Mouse (Mus musculus) intestine, embryonic 15.5 days (tissue): ENCODE data around the gene Gm7138. TPM values are rescaled to one million over a fixed set of nuclear protein-coding genes. Genes with fewer than 3 reads are reported as not detected.
"Not testable (repeated sequence)": the region's sequence is repeated elsewhere in the genome, so short reads cannot be mapped to it uniquely, and the experiment has no call there.

Source experiments
- ATAC-seq: fragments of 200-750 bp; cut with Nextera tagmentation; 2 replicates; pipeline ENCODE4 v1.8.0; 2017; ENCODE audit warnings: moderate TSS enrichment, moderate library complexity
- H3K27ac ChIP-seq: fragments of 300-500 bp; sonication (generic); 2 replicates; pipeline ENCODE4 v1.5.1; 2015; ENCODE audit warnings: mild to moderate bottlenecking, inconsistent platforms
- H3K27me3 ChIP-seq: fragments of 300-500 bp; sonication (generic); replicated peaks from 2 replicates; pipeline ENCODE4 v1.6.1; 2015; ENCODE audit warnings: inconsistent platforms
- H3K36me3 ChIP-seq: fragments of 300-500 bp; sonication (generic); 2 replicates; pipeline ENCODE4 v1.6.1; 2015; ENCODE audit warnings: inconsistent platforms
- H3K4me1 ChIP-seq: fragments of 300-500 bp; sonication (generic); replicated peaks from 2 replicates; pipeline ENCODE4 v1.6.1; 2015; ENCODE audit warnings: inconsistent platforms
- H3K4me2 ChIP-seq: fragments of 300-500 bp; sonication (generic); replicated peaks from 2 replicates; pipeline ENCODE4 v1.6.1; 2015; ENCODE audit warnings: mild to moderate bottlenecking, inconsistent platforms
- H3K4me3 ChIP-seq: fragments of 300-500 bp; sonication (generic); replicated peaks from 2 replicates; pipeline ENCODE4 v1.5.1; 2015; ENCODE audit warnings: inconsistent platforms
- H3K9ac ChIP-seq: fragments of 300-500 bp; sonication (generic); 2 replicates; pipeline ENCODE4 v1.6.1; 2015; ENCODE audit warnings: inconsistent platforms
- H3K9me3 ChIP-seq: fragments of 300-500 bp; sonication (generic); 2 replicates; pipeline ENCODE4 v1.6.1; 2016; ENCODE audit warnings: inconsistent platforms
- WGBS: fragments of 180-500 bp; shearing (Covaris S2); methylation state at CpG from one replicate; pipeline ENCODE4 v1.1.7; 2015; 5-methylcytosine and 5-hydroxymethylcytosine counted together
- polyA plus RNA-seq: library from polyadenylated mRNA; unstranded; fragments of >200 nt; fragmentation: Nextera tagmentation; extraction: Ambion mirVana; gene quantifications from 2 replicates; pipeline ENCODE4 v1.2.1, GENCODE M21; 2015

The Gm7138 gene
- polyA plus RNA-seq: not detected in 2 replicates

GRCm38 (mm10) chr10:77776844-77777243 lies at the start of gene Gm7138:
TSS of gene Gm7138 (minus strand) at chr10:77776944.
- not testable (repeated sequence) for H3K27ac ChIP-seq, ATAC-seq, H3K27me3 ChIP-seq, H3K36me3 ChIP-seq, H3K9ac ChIP-seq, H3K4me3 ChIP-seq, H3K4me2 ChIP-seq, H3K4me1 ChIP-seq, H3K9me3 ChIP-seq
- 78% methylated on average over 1 of the region's 1 CpGs for WGBS

- H3K36me3 ChIP-seq: no peaks in the 10 kb centered on the region
- no peak overlapping the region for H3K27ac ChIP-seq
- no peak for ATAC-seq
- whole genome bisulfite sequencing: 48% methylated on average over 4 of the region's 4 CpGs
- H3K27me3 ChIP-seq: no peaks in the 10 kb centered on the region
- H3K4me3 ChIP-seq: no peak overlapping the region
- H3K9ac ChIP-seq: no peak overlapping the region
- H3K4me1 ChIP-seq: no peaks in the 10 kb centered on the region
- H3K4me2 ChIP-seq: no peak overlapping the region
- no peaks in the 10 kb centered on the region for H3K9me3 ChIP-seq
Observed at GRCm38 (mm10) chr10:77819203-77819602, 42.5 kb upstream of the Gm7138 start.

DNA sequence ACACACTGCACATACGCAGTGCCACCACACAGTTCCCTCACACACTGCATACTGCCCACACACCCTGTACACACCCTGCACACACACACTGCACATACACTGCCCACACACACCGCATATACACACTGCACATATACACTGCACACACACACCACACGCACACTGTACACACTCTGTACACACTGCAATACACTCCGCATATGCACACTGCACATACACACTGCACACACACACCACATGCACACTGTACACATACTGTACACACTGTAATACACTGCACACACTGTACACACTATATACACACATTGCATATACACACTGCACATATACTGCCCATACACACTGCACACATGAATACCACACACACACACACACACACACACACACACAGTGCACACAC lies 41.8 kb upstream of the Gm7138 start:
- Histone ChIP-seq H3K4me2 (no peak overlapping the region), H3K4me3 (no peak overlapping the region), H3K9me3 (no peaks in the 10 kb centered on the region), H3K9ac (no peak overlapping the region), H3K27me3 (no peaks in the 10 kb centered on the region), H3K4me1 (no peaks in the 10 kb centered on the region), H3K27ac (no peak overlapping the region), H3K36me3 (no peaks in the 10 kb centered on the region)
- WGBS: 95% methylated on average over 4 of the region's 4 CpGs
- no peak for ATAC-seq

DNA sequence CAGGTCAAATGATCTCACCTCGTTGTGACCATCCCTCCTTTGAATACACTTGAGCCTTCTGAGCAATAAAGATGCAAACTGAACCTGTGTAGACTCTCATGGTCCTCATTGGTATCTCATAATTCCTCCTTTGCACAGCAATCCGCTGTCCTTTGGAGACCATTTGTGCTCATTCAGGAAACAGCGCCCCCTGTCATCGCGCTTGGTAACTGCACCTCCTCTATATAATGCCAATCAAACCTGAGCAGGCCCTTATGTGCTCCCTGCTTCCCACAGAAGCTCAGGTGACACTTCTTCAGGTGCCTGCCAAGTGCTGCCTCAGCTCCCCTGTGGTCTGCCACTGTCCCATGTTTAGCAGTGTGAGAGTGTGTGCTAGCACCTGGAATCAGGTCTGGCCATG lies 38.8 kb upstream of the Gm7138 start:
- H3K9ac ChIP-seq: no peak overlapping the region
- no peaks in the 10 kb centered on the region for H3K36me3 ChIP-seq
- H3K27me3 ChIP-seq: no peaks in the 10 kb centered on the region
- ATAC-seq: no peak
- H3K4me2 ChIP-seq: no peak overlapping the region
- no peak overlapping the region for H3K4me3 ChIP-seq
- H3K9me3 ChIP-seq: no peaks in the 10 kb centered on the region
- H3K27ac ChIP-seq: no peak overlapping the region
- 26% methylated on average over 5 of the region's 5 CpGs for WGBS
- H3K4me1 ChIP-seq: no peaks in the 10 kb centered on the region

GRCm38 (mm10) chr10:77814382-77814781 lies 37.6 kb upstream of the Gm7138 start, which contains the start of gene Gm2696:
TSS of gene Gm2696 (plus strand) at chr10:77814682.
- Histone ChIP-seq H3K27me3 (no peaks in the 10 kb centered on the region), H3K4me1 (no peaks in the 10 kb centered on the region), H3K9ac (no peak within 1 kb of the TSS), H3K4me3 (no peak within 1 kb of the TSS), H3K27ac (no peak within 1 kb of the TSS), H3K4me2 (no peak within 1 kb of the TSS), H3K9me3 (no peaks in the 10 kb centered on the region), H3K36me3 (no peaks in the 10 kb centered on the region)
- WGBS: 36% methylated on average over 4 of the region's 4 CpGs
- ATAC-seq: no peak

DNA sequence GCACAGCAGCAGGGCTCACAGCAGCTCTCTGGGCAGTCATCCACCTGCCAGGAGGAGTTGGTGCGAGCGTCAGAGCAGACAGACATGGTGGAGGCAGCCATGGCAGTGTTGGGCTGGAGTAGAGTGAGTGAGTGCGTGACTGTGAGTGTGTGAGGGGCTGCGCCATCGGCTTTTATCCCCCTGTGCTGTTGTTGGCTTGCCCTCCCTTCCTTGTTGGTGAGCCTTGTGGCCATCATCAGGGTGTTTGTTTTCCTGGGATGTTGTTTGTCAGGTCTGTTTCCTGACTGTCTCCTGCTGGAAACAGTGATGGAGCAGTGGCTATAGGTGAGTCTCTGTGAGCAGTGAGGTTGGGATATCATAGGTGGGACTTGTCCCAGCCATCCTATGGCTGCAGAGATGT lies 35.0 kb upstream of the Gm7138 start, which contains the start of gene Gm9507:
TSS of gene Gm9507 (minus strand) at position 101 of the 400 bp plus-strand sequence.
- WGBS: 68% methylated on average over 5 of the region's 5 CpGs
- no peaks in the 10 kb centered on the region for H3K4me1 ChIP-seq
- ATAC-seq: no peak
- no peak within 1 kb of the TSS for H3K9ac ChIP-seq
- no peak within 1 kb of the TSS for H3K4me2 ChIP-seq
- H3K4me3 ChIP-seq: no peak within 1 kb of the TSS
- H3K27me3 ChIP-seq: no peaks in the 10 kb centered on the region
- H3K27ac ChIP-seq: no peak within 1 kb of the TSS
- H3K9me3 ChIP-seq: no peaks in the 10 kb centered on the region
- no peaks in the 10 kb centered on the region for H3K36me3 ChIP-seq

- no peak for ATAC-seq
- H3K27me3 ChIP-seq: no peaks in the 10 kb centered on the region
- no peak overlapping the region for H3K27ac ChIP-seq
- H3K4me2 ChIP-seq: no peak overlapping the region
- H3K9me3 ChIP-seq: no peaks in the 10 kb centered on the region
- no peak overlapping the region for H3K9ac ChIP-seq
- WGBS: 48% methylated on average over 3 of the region's 3 CpGs
- H3K4me1 ChIP-seq: no peaks in the 10 kb centered on the region
- no peaks in the 10 kb centered on the region for H3K36me3 ChIP-seq
- no peak overlapping the region for H3K4me3 ChIP-seq
Observed at GRCm38 (mm10) chr10:77804095-77804494, 27.4 kb upstream of the Gm7138 start.

- H3K27me3 ChIP-seq: no peaks in the 10 kb centered on the region
- H3K4me2 ChIP-seq: no peak within 1 kb of the TSS
- H3K4me3 ChIP-seq: no peak within 1 kb of the TSS
- H3K9me3 ChIP-seq: no peaks in the 10 kb centered on the region
- no peaks in the 10 kb centered on the region for H3K36me3 ChIP-seq
- H3K27ac ChIP-seq: no peak within 1 kb of the TSS
- no peaks in the 10 kb centered on the region for H3K4me1 ChIP-seq
- ATAC-seq: no peak
- no peak within 1 kb of the TSS for H3K9ac ChIP-seq
- WGBS: 56% methylated on average over 8 of the region's 8 CpGs
Observed at GRCm38 (mm10) chr10:77798921-77799508, 22.3 kb upstream of the Gm7138 start, which contains the start of gene Gm19668. TSS of gene Gm19668 (minus strand) at chr10:77799133.

DNA sequence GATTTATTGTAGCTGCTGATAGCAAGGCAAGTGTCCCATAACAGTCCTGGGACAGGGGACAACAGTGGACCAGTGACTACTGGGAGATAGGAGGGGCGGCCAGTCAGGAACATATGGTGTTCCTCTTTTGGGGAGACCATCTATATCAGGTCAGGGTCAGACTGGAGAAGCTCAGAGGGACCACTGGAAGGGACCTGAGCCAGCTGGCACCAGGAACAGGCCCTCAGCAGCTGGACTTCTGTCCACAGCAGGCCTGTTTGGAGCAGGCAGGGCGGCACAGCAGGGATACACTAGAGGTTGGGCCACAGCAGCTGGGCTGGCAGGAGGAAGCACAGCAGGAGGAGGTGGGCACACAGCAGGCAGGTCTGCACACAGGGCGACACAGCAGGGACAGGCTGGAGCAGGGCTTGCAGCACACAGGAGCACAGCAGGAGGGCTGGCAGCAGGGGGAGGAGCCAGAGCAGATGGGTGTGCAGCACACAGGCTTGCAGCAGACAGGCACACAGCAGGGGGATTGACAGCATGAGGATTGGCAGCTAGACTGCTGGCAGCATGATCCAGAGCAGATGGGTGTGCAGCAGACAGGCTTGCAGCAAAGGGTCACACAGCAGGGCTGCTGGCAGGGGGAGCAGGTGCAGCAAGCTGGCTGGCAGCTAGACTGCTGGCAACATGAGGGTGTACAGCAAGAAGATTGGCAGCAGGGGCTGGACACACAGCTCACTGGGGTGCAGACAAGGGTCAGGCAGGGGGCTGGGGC lies 21.6 kb upstream of the Gm7138 start:
- H3K9ac ChIP-seq, H3K4me3 ChIP-seq, H3K27me3 ChIP-seq, H3K4me2 ChIP-seq, H3K4me1 ChIP-seq, H3K9me3 ChIP-seq, H3K36me3 ChIP-seq, ATAC-seq, H3K27ac ChIP-seq: not testable (repeated sequence)
- WGBS: 68% methylated on average over 3 of the region's 3 CpGs

DNA sequence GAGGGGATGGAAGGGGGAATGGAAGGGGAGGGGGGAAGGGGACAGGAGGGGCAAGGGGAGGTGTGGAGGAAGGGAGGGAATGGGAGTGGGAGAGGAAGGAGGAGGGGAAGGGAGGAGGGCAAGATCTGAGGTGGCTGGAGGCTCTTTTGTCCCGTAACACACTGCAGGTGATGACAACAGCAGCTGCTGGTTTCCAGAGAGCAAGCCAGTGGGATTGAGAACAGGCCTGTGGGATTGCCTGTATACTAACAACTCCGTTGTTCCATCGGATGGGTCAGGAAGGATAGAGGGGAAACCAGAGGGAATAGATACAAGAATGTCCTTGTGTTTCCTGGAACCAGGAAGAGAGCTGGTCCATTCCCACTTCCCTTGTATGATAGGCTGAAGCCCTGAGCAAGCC lies 20.9 kb upstream of the Gm7138 start:
- no peak for ATAC-seq
- Histone ChIP-seq H3K9ac (no peak overlapping the region), H3K36me3 (no peaks in the 10 kb centered on the region), H3K27me3 (no peaks in the 10 kb centered on the region), H3K27ac (no peak overlapping the region), H3K9me3 (no peaks in the 10 kb centered on the region), H3K4me3 (no peak overlapping the region), H3K4me1 (no peaks in the 10 kb centered on the region), H3K4me2 (no peak overlapping the region)
- WGBS: 32% methylated on average over 3 of the region's 3 CpGs

GRCm38 (mm10) chr10:77794976-77795375 lies 18.2 kb upstream of the Gm7138 start, which contains the start of gene Gm9639:
TSS of gene Gm9639 (minus strand) at chr10:77795076.
- H3K4me2 ChIP-seq: no peak within 1 kb of the TSS
- no peak within 1 kb of the TSS for H3K4me3 ChIP-seq
- H3K27me3 ChIP-seq: no peaks in the 10 kb centered on the region
- no peaks in the 10 kb centered on the region for H3K36me3 ChIP-seq
- 64% methylated on average over 2 of the region's 2 CpGs for WGBS
- no peak within 1 kb of the TSS for H3K27ac ChIP-seq
- no peak for ATAC-seq
- H3K9me3 ChIP-seq: no peaks in the 10 kb centered on the region
- H3K4me1 ChIP-seq: no peaks in the 10 kb centered on the region
- H3K9ac ChIP-seq: no peak within 1 kb of the TSS

DNA sequence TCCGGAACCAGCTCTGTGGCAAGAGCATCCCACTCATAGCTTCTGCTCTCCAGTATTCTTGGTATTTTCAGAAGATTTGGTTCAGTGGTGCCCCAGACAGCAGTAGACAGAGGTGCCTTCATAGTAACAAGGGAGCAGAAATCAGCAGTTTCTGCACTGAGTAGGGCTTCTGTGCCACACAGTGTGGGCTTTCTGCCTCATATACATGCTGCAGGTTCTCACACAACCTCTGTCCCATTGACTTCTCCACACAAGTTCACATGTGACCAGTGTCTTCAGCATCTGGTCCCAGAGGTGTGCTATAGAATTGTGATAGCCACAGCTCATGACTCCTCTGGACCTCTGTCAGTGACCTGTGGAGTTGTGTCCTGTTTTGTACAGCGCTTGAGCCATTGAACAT lies 11.9 kb upstream of the Gm7138 start:
- 82% methylated on average over 2 of the region's 2 CpGs for WGBS

GRCm38 (mm10) chr10:77787876-77788275 lies 11.1 kb upstream of the Gm7138 start, which contains the start of gene Gm7137:
TSS of gene Gm7137 (minus strand) at chr10:77788200.
- ATAC-seq, H3K9ac ChIP-seq, H3K4me2 ChIP-seq, H3K27ac ChIP-seq, H3K4me1 ChIP-seq, H3K4me3 ChIP-seq, H3K27me3 ChIP-seq, H3K9me3 ChIP-seq, H3K36me3 ChIP-seq: not testable (repeated sequence)
- 79% methylated on average over 1 of the region's 1 CpGs for WGBS

More for the DNA sequence above, 11.9 kb upstream of the Gm7138 start:
- Histone ChIP-seq H3K27ac (no peak overlapping the region), H3K9ac (no peak overlapping the region), H3K27me3 (no peaks in the 10 kb centered on the region), H3K9me3 (no peaks in the 10 kb centered on the region), H3K4me2 (no peak overlapping the region), H3K4me1 (no peaks in the 10 kb centered on the region), H3K36me3 (no peaks in the 10 kb centered on the region), H3K4me3 (no peak overlapping the region)
- ATAC-seq: no peak
